Mouse (Mus musculus) heart, postnatal 14 days (tissue): ENCODE measurements at regions not wholly inside any gene's neighbourhood (a gene's known extent, or its start where the extent isn't known, plus 50 kb on each side); places are given as distances from the start of the nearest gene placed in this dataset.

Source experiments
- DNase-seq, 2 experiments: peaks; one replicate each; pipeline ENCODE4 v3.0.0; 2021 to 2022
- intact Hi-C: fragments of 180-260 bp; cut with DNase I; formaldehyde crosslinking; loops from one replicate; pipeline ENCODE4 v1.15.1; 2025

- intact Hi-C loops, result no loop called here
These were observed 73.5 kb upstream of the Gm16223 start for GRCm38 (mm10) chr5:41994307-41994706.

GRCm38 (mm10) chr5:41983556-41983955 is 84.2 kb upstream of the Gm16223 start:
- intact Hi-C loops, result no loop called here
- DNase-seq, result no peak

More at GRCm38 (mm10) chr5:41994307-41994706, 73.5 kb upstream of the Gm16223 start:
- no peak for DNase-seq

GRCm38 (mm10) chr5:41975535-41975934 is 92.2 kb upstream of the Gm16223 start:
- intact Hi-C loops, result loop anchor here (10.0 kb wide), 1 partner anchor 91 kb away; no protein-coding TSS in a partner anchor
- no peak for DNase-seq

GRCm38 (mm10) chr5:41971201-41971600 is 96.6 kb upstream of the Gm16223 start:
- intact Hi-C loops, result loop anchor here (10.0 kb wide), 1 partner anchor 86 kb away; no protein-coding TSS in a partner anchor
- DNase-seq, result no peak

- no peak for DNase-seq
- intact Hi-C loops, result no loop called here
These were observed 100.8 kb upstream of the Gm16223 start for GRCm38 (mm10) chr5:41966958-41967357.

GRCm38 (mm10) chr5:41947114-41947640 is 103.1 kb upstream of the Bod1l start:
- DNase-seq, result peak in 1 of 2 experiments; percentile 6
- intact Hi-C loops, result no loop called here

GRCm38 (mm10) chr5:41943399-41943798 is 99.3 kb upstream of the Bod1l start:
- no peak for DNase-seq
- intact Hi-C loops, result no loop called here

- no peak for DNase-seq
- intact Hi-C loops, result no loop called here
These were observed 98.0 kb upstream of the Bod1l start for GRCm38 (mm10) chr5:41942131-41942530.

GRCm38 (mm10) chr5:41941216-41941615 is 97.1 kb upstream of the Bod1l start:
- DNase-seq, result no peak
- intact Hi-C loops, result no loop called here

- DNase-seq, result no peak
- intact Hi-C loops, result no loop called here
These were observed 95.6 kb upstream of the Bod1l start for GRCm38 (mm10) chr5:41939736-41940135.

GRCm38 (mm10) chr5:41910053-41910452 is 65.9 kb upstream of the Bod1l start:
- intact Hi-C loops, result no loop called here
- DNase-seq, result no peak

- intact Hi-C loops, result no loop called here
- no peak for DNase-seq
These were observed 63.6 kb upstream of the Bod1l start for GRCm38 (mm10) chr5:41907749-41908148.

- intact Hi-C loops, result no loop called here
These were observed 60.4 kb upstream of the Bod1l start for GRCm38 (mm10) chr5:41904512-41904911.

GRCm38 (mm10) chr5:41899237-41899636 is 55.1 kb upstream of the Bod1l start:
- intact Hi-C loops, result no loop called here

More at GRCm38 (mm10) chr5:41904512-41904911, 60.4 kb upstream of the Bod1l start:
- DNase-seq, result no peak

GRCm38 (mm10) chr5:41898748-41899147 is 54.6 kb upstream of the Bod1l start:
- DNase-seq, result no peak
- intact Hi-C loops, result no loop called here

More at GRCm38 (mm10) chr5:41899237-41899636, 55.1 kb upstream of the Bod1l start:
- no peak for DNase-seq
